Mouse (Mus musculus): ENCODE data around the gene Lypd6.

Lypd6 gene

GRCm38 (mm10) chr2:50166082-50166481, 99.9 kb downstream of the Lypd6 start:
- no peak for DNase-seq (ENCODE audit: low spot score in 2 of 2)

GRCm38 (mm10) chr2:50173730-50174528, 107.7 kb downstream of the Lypd6 start:
- no peak for DNase-seq (ENCODE audit: low spot score in 2 of 2)

GRCm38 (mm10) chr2:50175709-50176108, 109.5 kb downstream of the Lypd6 start:
- no peak for DNase-seq (ENCODE audit: low spot score in 2 of 2)

- no peak for DNase-seq (ENCODE audit: low spot score in 2 of 2)
Observed at GRCm38 (mm10) chr2:50179164-50179563, 112.9 kb downstream of the Lypd6 start.

- DNase-seq (ENCODE audit: low spot score in 2 of 2), result no peak
Observed at GRCm38 (mm10) chr2:50180423-50180822, 114.2 kb downstream of the Lypd6 start.

- no peak for DNase-seq (ENCODE audit: low spot score in 2 of 2)
Observed at GRCm38 (mm10) chr2:50181332-50181731, 115.1 kb downstream of the Lypd6 start.

- DNase-seq (ENCODE audit: low spot score in 2 of 2), result no peak
Observed at GRCm38 (mm10) chr2:50186711-50187405, 120.6 kb downstream of the Lypd6 start.

- DNase-seq (ENCODE audit: low spot score in 2 of 2), result no peak
Observed at GRCm38 (mm10) chr2:50188856-50189255, 122.6 kb downstream of the Lypd6 start.

- DNase-seq (ENCODE audit: low spot score in 2 of 2), result no peak
Observed at GRCm38 (mm10) chr2:50196681-50197080, 130.5 kb downstream of the Lypd6 start.

- no peak for DNase-seq (ENCODE audit: low spot score in 2 of 2)
Observed at GRCm38 (mm10) chr2:50197801-50198200, 131.6 kb downstream of the Lypd6 start.

GRCm38 (mm10) chr2:50200541-50200940, 134.3 kb downstream of the Lypd6 start:
- no peak for DNase-seq (ENCODE audit: low spot score in 2 of 2)

GRCm38 (mm10) chr2:50220574-50220973, 154.3 kb downstream of the Lypd6 start:
- DNase-seq (ENCODE audit: low spot score in 2 of 2), result no peak

GRCm38 (mm10) chr2:50225019-50225418, 158.8 kb downstream of the Lypd6 start:
- no peak for DNase-seq (ENCODE audit: low spot score in 2 of 2)

GRCm38 (mm10) chr2:50233491-50233890, 167.3 kb downstream of the Lypd6 start:
- no peak for DNase-seq (ENCODE audit: low spot score in 2 of 2)
